Mouse (Mus musculus): ENCODE data around the gene Ap5m1.
"Not testable (repeated sequence)": the region's sequence is repeated elsewhere in the genome, so short reads cannot be mapped to it uniquely, and the experiment has no call there.

Ap5m1 gene

DNA sequence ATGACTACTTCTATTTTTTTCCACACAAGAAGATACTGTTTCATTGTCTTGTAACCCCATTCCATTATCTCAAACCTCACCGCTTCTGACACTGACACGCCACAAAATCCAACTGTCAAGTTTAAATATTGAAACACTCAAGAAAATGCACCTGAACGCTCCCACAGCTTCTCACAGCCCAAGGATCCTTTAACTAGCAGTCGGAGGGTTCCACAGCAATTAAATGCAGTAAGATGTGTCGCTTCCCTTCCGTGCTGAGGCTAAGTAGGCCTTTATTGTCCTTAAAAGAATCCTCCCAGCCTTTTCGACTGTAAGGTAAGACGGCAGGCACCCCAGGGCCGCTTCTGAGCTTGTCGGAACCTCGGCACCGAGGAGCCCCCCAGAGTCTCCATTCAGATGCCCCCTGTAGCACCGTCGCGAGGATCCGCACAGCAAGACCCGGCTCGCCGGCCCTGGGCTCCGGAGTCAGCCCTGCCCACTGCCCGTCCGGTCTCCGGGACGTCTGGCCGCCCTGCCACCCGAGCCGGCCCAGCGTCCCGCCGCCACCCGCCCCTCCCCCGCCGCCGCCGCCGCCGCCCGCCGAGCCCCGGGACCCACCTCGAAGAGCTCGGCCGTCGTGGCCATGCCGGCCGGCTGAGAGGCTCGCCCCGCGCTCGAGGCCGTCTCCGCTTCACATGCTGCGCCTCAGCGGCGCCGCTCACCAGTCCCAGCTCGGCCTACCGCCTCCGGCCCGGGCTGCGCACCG, at the start of gene Ap5m1:
Ap5m1 (plus strand) TSS at position 569 of the 745 bp plus-strand sequence.
- DNase-seq (ENCODE audit: low spot score), result peak; percentile 40

DNA sequence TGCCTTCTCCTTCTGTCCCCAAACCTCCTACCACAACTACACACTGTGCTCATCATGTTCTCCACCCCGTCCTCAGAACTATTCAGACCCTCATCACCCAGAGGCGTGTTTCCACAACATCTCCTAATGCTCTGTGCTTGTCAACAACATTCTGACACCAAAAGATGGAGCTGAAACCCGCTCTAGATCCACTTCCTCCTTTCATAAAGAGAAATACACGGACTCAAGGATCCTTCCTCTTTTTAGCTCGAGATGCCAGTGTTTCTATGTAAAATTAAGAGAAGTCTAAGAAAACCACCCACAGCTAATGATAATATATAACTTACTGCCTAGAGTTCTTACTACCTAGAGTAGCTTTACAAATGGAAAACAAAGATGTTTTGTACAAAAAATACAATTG, 46.1 kb upstream of the Ap5m1 start:
- DNase-seq (ENCODE audit: low spot score), result no peak

DNA sequence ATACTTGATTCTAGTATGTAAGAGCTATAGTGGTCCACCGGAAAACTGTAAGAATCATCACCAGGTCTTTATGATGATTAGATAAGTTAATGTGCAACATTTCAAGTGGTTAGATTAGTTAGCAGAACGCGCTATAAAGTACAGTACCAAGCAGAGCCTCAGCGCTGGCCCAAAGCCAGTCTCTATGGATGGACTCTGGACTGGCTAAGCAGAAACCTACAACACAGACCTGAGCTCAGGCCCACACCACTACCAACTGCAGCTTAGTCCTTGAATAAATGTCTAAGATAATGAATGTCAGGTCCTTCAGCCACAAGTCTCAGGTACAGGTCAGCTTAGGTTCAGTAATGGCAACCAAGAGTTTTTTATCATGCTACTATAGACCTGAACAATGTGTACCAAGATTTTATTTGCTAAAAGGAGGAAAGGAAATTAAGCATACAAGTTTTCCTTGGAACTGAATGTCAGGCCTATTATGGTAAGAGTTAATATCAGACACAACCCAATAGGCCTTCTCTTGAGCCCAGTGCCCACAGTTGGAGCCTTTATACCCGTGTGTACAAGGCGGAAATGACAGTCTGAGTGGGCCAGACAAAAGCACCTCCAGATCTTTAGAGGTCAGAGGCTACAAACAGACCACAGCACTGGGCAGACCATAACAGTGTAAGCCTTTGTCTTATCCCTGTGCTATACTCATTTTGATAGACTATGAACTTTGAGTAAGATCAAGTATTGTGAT, 38.7 kb upstream of the Ap5m1 start:
- no peak for DNase-seq (ENCODE audit: low spot score)

DNA sequence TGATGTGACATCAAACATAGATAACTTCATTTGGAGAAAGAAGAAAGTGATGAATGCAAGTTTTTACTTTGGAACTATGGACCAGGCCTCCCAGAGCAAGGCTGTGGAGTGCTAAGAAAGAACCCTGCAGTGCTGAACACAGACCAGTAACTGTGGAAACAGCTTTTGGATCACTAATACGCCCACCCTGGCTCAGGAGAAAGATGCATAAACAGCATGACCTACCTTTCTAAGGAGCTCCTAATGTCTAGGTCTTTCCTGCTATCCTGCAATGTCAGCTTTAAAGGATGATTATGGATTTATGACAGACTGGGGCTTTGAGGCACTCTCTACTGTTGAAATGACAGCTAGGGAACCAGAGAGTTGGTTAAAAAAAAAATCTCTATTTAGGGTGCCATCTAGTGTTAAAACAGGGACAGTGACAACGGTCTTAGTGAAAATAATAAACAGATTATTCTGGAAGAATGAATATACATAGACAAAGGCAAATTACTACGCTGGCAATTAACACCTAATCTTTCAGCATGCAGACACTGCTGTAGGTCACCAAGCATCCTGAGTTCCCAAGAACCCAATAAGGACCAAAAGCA, 38.0 kb upstream of the Ap5m1 start:
- DNase-seq (ENCODE audit: low spot score), result peak; percentile 32

DNA sequence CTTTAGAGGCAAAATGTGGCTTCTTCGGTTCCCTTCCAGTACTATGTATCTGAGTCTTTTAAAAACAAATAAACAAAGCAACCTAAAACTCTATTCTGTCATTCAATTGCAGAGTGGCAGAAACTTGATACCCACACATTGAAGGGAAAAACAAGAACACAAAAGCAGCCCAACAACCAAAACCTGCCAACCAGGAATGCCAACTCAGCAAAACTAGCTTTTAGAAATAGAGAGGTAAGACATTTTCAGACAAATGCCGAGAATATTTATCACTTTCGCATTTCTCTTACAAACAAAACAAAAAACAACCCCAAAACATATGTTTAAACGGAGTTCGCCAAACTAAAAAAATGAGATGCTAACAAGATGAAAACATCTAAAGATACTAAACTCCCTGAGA, 36.9 kb upstream of the Ap5m1 start:
- DNase-seq (ENCODE audit: low spot score), result no peak

DNA sequence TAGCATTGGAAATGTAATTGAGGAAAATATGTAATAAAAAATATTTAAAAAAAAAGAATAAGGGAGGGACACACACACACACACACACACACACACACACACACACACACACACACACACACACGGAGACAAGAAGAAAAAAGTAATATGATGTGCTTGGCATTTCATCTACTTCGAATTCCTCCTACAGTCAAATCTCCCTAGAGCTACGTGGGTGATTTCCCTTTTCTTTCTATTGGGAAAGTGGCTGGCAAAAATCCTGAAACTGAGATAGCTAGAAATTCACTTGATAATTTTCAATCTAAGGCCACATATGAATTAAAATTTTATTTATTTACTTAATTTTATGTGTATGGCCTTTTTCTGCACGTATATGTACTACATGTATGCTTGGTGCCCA, 20.3 kb upstream of the Ap5m1 start:
- no peak for DNase-seq (ENCODE audit: low spot score)

DNA sequence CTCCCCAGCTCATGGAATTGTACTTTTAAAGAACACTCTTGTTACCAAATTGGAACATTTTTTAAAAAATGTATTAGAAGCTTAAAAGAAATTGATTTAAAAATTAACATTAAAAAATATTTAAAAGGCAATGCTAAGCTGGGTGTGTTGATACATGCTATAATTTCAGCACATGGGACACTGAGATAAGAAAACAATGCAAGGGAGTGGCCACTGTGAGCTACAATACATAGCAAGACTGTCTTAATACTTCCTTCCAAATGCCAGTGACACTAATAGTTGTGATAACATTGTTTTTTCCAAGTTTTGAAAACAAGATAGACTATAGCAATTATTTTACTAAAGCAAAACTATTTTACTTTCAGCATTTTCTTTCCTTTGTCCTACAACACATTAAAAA, 16.4 kb upstream of the Ap5m1 start:
- no peak for DNase-seq (ENCODE audit: low spot score)

DNA sequence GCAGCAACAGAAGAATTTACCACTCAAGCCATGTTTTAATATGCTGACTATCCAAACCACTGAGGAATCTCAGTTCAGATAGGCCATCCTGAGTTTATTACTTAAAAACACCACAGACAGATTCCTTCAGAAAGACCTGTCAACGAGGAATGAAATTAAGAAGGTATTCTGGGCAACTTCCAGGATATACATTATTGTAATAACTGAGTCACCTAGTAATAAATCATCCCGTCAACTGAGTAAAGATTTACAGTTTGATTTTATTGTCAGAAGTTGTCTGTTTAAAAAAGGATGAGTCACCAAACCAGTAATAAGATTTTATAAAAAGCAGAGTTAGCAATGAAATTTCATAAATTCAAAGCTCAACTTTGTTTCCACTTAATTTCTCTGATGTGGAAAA, 2.1 kb upstream of the Ap5m1 start:
- DNase-seq (ENCODE audit: low spot score), result no peak

DNA sequence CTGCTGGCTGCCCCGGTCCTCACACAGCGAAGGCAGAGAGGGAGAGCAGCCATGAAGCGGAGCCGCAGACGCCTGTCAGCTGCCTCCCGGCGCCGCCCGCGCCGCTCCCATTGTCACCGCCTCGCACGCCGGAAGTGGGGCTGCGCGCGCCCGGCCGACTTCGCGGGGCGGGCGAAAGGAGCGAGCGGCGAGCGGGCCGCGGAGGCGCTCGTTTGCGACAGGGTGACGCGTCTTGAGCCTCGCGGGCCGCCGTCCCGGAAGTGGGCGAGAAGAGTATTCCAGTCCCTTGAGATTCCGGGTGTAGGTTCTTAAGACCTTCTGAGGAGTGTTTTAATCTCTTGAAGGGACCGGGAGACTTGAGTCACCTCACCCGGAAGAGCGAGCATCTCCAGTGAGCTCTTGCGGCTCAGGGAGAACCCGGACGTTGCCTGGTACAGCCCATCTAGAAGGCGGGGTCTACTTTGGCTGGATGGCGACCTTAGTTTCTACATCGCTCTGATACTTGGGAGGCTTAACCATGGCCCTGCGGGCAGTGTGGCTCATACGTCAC, 452 bp downstream of the Ap5m1 start, which contains the start of gene Exoc5:
Exoc5 (minus strand) TSS at position 380 of the 550 bp plus-strand sequence.
- peak; percentile 96 for DNase-seq (ENCODE audit: low spot score)

DNA sequence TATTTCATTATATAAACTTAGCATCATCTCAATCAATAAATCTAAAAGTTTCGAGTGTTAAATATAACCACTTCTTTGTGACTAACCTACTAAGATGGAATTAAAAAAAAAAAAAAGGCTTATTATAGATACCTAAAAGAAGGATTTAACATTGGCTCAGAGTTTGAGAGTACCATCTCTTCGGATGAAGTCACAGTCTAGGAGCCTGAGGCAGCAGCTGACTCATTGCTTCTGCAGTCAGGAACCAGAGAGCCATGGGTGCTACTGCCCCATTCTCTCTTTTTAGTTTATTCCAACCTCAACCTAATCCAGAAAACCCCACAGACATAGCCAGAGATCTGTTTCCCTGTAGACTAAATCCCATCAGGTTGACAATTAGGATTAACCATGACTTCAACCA, 6.9 kb downstream of the Ap5m1 start:
- DNase-seq (ENCODE audit: low spot score), result no peak

DNA sequence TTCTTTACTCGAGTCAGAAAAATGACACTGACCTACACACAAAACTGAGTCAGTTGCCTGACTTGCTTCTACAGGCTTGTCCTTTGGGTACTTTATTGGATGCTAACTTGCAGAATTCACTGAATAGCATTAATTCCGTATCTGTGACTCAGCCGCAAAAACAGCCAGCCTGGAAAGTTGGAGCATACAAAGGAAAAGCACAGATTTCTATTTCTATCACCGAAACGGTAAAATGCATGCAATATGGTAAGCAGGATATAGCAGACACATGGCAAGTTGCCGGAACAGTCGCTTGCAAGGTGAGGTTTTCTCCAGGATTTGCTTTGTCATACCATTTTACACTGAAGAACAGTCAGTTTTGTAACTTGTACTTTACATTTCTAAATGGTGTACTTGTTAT, 8.0 kb downstream of the Ap5m1 start:
- DNase-seq (ENCODE audit: low spot score), result no peak

DNA sequence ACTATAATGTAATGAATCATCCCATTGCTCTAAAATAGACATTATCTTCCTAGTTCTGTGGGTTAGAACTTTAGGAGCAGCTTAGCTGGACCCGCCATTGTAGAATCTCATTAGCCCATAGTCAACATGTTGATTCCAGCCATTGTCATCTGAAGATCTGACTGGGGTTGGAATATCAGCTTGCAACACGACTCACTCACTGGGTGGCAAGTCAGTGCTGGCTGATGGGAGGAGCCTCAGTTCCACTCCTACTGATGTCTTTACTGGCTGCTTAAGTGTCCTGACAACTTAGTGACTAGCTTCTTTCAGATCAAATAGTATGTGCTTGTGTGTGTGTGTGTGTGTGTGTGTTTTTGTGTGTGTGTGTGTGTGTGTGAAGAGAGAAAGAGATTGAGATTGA, 8.5 kb downstream of the Ap5m1 start:
- no peak for DNase-seq (ENCODE audit: low spot score)

DNA sequence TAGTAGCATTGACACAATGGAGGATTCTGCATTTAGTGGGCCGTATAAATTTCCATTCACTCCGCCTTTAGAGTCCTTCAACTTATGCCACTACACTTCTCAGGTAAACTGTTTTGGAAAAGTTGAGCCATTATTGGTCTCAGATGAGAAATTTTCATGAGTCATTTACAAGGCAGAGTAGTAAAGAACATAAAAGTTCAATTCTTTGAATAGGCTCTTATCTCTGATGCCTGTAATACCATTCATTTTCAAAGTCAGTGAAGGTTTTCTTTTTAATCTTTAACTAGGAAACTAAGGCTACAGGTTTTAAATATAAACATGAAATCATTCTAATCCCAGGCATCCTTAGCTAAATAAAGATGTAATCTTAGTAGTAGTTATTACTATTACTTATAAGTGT, 12.9 kb downstream of the Ap5m1 start:
- DNase-seq (ENCODE audit: low spot score), result no peak

DNA sequence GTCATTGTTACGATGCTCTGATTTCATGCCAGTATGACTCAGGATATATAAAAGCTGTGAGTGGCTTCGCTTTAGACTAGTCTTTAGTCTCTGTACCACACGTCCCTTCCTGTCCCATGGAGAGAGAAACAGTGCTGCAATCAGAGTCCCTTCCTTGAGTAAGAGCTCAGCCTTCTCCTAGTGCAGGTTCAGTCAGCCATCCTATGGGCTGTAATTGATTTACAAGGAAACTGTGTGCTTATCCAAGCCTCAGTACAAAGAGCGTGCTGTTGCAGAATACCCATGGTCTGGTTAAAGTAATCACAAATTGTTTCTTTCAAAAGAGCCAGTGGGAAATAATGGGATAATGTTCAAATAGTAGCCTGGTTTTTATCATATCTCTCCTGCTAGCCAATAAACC, 20.6 kb downstream of the Ap5m1 start:
- no peak for DNase-seq (ENCODE audit: low spot score)

DNA sequence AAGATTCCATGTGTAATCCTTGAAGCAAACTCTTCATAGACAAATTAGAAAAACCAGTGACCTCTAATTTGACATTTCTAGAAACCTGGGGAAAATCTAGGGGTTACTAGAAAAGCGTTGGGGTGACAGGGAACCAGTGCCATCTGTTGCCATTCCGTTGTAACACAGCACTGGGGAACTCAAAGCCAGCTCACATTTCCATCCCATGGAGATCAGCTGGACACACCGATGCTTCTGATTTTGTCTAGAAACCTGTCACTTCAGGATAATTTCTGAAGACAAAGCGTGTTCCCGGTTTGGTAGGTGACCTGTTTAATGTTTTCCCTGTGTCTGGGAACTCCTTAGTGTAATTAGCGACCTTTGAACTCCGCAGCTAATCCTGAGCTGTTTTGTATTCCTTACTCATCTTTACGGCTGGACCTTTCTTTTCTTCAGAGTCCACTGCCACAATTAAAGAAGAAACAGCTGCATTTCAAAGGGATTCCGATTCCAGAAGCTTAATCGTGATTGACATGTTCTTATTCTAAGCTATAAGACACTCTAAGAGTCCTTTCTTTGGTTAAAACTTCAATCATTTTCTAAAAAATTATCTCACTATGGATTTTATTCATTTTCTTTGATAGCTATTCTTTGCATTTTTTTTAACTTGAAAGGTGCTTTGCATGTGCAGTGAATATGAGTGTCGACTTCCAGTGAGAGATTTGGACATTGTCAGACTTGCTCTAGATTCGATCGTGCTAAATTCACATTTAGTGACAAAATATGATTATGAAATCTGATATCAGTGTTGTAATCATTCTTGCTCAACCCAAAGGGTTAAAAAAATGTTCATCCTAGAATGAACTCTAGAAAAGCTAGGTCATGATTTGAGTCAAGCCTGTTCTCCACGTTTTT, 22.5 kb downstream of the Ap5m1 start:
- no peak for DNase-seq (ENCODE audit: low spot score)

DNA sequence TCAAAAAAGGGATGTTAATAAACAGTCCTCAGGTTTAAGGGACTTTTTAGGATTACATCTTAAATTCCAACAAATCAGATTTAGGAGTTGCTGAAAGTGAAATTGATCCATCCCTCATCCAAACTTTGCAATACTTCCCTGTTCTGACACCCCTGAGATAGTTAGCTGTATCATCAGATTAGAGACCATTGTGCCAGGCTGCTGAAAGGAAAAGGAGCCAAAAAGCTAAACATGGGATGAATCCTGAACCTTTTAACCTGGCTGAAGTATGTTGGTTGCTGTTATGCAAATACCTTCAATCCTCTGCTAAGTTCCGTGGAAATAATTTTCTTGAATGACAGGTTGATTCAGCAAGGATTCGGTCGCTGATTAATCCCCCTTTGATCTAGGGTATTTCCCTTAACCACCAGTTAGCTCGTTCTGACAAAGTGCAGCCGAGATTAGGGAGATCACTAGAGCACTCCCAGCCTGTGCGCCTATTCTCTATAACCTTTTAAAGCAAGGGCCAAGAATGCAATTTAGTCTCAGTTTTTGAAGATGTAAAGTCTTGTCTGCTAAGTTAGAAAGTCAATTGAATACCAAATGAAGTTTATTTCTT, 23.7 kb downstream of the Ap5m1 start:
- no peak for DNase-seq (ENCODE audit: low spot score)

DNA sequence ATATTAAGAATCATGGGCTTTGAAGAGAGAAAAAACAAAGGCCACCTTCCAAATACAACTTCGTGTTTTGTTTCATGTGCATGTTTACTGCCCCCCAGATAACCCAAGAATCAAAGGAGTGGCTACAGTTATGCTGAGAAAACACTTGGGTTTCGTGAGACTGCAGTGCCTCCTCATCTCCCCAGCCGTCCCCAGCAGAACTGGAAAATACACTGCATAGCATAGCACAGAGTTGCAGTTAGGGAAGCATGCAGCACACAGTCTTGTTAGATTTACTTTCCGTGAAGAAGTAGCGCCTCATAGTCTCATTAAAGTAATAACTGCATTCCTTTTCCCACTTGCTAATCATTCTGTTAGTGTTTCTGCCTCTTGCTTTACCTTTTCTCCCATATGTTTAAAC, 24.2 kb downstream of the Ap5m1 start:
- DNase-seq (ENCODE audit: low spot score), result no peak

DNA sequence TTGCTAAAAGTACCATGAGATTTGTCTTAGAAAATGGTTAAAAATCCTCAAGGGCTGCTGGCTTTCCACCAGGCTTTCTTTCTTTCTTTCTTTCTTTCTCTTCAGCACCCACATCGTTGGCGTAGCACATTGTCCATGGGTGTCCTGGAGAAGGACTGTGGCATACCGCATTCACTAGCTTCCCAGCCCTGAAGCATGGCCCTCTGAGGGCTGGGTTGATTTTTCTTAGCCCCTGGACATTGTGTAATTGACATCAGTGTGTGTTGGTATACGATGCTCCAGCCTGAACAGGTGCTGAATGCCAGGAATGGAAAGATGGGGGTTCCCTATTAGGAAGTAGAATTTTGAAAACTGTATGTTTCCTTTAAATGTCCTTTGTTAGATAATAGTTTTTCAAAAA, 25.4 kb downstream of the Ap5m1 start:
- DNase-seq (ENCODE audit: low spot score), result no peak

DNA sequence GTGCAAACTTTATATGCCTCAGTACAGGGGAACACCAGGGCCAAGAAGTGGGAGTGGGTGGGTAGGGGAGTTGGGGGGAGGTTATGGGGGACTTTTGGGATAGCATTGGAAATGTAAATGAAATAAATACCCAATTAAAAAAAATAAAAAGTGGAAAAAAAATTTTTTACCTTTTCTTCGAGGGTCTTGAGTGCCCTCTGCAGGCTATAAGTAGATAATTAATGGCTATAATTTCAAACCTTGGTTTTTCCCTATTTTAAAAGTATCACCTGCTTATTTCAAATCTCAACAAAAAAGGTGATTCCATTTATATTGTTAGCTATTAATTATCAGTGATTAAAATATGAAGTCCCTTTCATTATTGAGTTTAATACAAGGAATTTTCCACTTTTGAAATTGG, 25.9 kb downstream of the Ap5m1 start:
- DNase-seq (ENCODE audit: low spot score), result not testable (repeated sequence)

DNA sequence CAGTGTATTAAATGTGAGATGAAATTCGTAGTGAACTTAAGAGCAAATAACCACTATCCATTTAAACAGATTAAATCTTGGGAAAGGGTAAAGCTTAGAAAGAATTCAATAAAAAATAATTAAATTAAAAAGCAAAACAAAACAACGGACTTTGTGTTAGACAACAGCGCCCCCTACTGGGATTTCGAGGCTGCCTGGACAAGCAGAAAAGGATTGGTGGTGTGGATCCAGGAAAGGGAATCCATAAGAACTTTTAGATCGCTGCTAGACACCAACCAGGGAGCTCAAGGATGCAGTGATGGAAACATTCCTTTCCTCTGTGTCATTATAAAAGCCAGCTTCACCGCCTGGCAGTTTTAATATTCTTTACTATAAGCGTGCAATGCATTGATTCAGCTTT, 52.5 kb downstream of the Ap5m1 start:
- DNase-seq (ENCODE audit: low spot score), result peak; percentile 52

DNA sequence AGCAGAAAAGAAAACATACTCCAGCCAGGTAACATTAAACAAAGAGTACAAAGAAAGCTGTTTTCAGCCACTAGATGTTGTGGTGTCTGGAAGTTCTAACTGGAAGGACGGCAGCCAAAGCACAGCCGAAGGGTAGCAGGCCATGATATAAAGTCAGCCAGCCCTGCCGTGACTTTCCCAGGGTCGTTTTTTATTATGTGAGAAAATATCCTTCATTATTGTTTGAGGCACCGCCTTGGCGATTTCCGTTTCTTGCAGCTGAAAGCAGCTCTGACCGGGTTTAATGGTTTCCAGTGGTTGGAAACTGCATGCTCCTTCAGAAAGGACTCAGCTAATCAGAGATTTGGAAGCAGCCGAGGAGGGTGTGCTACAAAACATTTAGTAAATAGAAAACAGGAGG, 55.8 kb downstream of the Ap5m1 start:
- DNase-seq (ENCODE audit: low spot score), result no peak

Measured in MN1 (cell line).